Mouse (Mus musculus) cortical plate, adult 2 months (tissue): Measurements from ENCODE around the gene Rorc.

Source experiments
- CTCF ChIP-seq: fragments of 200-500 bp; IDR thresholded peaks from 2 replicates; pipeline ENCODE4 v1.5.1; 2011; ENCODE audit warnings: mild to moderate bottlenecking, control low read depth, low read length; ENCODE audit not compliant: insufficient read depth; ENCODE audit errors: extremely low read depth
- POLR2A ChIP-seq: fragments of 200-500 bp; IDR thresholded peaks from 2 replicates; pipeline ENCODE4 v1.6.1; 2011; ENCODE audit warnings: mild to moderate bottlenecking, low read length, control low read depth; ENCODE audit not compliant: insufficient read depth; ENCODE audit errors: extremely low read depth

GRCm38 (mm10) chr3:94369709-94370108 is 2.9 kb upstream of the Rorc start:
- no peak for TF ChIP-seq POLR2A
- TF ChIP-seq CTCF: no peak
